Mouse (Mus musculus): ENCODE data around the gene AC131692.1.
"Not testable (repeated sequence)": the region's sequence is repeated elsewhere in the genome, so short reads cannot be mapped to it uniquely, and the experiment has no call there.

AC131692.1 gene

DNA sequence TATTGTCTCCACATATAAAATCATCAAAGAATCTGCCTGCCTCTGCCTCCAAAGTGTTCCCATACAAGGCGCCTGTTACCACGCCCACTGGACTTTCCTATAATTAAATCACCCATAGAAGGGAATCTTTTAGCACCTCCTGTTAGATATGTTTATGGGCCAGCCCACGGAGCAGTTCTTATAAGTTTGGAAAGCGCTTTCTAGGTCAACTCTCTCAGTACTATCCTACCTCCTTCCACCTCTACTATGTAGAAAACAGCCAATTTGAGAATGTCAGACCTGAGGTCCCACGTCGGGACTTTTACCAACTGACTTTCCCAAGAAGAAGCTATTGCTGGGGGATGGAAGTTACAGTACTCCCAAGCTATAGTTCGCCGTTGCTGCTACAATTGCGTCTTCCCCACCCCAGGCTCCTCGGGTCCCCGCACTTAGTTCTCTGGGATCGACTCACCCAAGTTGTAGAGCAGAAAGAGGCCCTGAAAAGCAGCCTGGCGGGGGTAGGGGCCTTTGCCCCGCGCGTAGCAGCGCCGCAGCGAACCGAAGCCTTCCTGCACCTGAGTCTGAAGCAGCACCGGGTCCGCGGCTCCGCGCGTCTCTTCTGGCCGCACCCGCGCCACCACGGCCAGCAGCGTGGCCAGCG lies 23.2 kb downstream of the AC131692.1 start:
- DNase-seq (ENCODE audit: low spot score) = no peak

DNA sequence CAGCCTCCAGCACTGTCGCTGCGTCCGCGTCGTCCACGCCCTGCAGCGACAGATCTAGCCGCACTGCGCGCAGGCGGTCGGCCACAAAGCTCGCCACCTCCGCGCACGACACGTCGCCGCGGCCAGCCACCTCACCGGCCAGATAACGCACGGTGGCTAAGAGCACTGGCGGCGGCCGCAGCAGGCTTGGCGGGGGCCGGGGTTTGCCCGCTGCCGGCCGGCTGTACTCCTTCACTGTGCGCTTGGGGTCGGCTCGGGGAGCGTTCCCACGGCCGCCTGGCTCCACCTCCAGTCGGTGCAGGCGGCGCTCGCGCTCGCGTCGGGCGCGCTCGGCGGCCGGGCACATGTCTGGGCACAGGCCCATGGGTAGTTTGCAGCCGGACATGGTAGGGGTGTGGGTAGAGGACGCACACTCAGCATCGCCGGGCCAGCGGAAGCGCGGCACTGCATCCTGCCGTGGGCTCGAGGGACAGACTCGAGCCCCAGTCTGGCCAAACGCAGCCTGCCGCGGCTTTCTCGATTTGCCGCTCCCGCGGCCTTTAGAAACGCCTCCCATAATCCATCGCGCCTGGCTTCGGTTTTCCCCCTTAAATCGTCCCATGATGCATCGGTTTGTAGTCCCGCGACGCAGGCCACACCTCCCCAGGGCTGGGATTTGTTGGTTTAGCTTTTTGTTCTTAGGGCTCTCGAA lies 23.9 kb downstream of the AC131692.1 start, which contains the start of gene Sac3d1:
Gene Sac3d1 (minus strand): TSS at position 665 of the 691 bp plus-strand sequence.
- DNase-seq (ENCODE audit: low spot score) = peak; percentile 95

DNA sequence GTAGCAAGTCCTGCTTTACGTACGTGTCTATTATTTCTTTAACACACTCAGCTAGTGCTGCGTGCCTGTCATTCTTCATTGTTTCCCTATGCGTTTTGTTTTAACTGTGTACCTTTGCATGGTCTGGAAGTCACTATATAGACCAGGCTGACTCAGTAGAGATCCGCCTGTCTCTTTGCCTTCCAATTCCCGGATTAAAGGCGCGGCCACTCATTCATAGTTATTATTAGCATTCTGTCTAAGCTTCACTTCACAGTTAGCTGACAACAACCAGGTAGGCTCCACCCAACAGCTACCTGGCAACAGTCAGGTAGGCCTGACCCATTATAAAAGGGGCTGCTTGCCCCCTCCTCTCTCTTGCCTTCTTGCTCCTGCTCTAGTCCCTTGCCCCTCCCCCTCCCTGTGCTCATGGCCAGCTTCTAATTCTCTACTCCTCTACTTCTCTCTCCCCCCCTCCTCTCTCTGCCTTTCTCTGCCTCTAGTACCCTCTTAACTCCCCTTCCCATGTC lies 24.5 kb downstream of the AC131692.1 start:
- DNase-seq (ENCODE audit: low spot score) = no peak

DNA sequence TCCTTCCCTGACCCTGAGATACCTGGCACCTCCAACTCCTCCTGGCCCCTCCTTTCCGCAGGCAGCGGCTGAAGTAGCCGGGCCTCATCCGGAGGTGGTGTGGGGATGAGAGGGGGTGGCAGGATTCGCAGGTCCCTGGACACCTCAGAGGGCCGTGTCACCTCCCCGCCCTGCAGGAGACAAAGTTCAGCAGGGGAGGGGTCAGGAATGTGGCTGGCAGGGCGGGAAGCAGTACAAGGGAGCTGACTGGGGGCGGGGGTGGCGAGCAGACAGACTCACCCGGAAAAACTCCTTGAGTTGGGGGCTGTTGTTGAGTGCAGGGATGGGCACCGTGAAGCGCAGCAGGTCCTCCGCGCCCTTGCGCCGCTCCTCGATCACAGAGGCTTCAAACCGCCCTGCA lies 27.5 kb downstream of the AC131692.1 start:
- DNase-seq (ENCODE audit: low spot score) = peak; percentile 89

DNA sequence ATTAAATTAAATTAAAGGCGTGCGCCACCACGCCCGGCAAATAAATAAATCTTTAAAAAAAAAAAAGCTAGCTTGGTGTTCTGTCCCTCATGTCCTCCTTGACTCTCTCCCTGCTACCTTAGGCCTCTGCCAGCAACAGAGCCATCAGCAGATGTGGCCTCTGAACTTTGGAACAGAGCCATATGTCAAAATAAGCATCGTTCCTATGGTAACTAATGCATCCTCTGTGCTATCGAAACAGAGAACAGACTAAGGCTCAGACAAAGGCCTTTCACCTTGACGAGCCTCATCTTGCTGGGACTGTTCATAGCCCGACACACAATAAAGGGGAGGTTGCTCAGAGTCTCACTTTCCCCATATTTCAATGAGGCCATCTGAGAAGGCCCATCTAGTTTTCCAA lies 29.1 kb downstream of the AC131692.1 start:
- DNase-seq (ENCODE audit: low spot score) = peak; percentile 52

DNA sequence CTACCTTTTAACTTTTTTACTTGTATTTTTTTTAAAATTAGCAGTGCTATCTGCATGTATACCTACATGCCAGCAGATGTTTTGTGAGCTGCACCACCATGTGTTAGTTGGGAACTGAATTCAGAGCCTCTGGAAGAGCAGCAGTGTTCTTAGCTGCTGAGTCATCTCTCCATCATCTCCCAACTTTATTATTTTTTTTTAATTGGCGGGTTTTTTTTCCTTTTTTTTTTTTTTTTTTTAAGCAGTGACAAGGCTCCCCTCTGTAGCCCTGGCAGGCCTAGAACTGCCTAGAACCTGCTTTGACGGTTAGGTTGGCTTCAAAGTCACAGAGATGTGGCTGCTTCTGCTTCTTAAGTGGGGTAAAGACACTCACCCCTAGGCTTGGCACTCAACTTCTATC lies 30.7 kb downstream of the AC131692.1 start:
- DNase-seq (ENCODE audit: low spot score) = no peak

DNA sequence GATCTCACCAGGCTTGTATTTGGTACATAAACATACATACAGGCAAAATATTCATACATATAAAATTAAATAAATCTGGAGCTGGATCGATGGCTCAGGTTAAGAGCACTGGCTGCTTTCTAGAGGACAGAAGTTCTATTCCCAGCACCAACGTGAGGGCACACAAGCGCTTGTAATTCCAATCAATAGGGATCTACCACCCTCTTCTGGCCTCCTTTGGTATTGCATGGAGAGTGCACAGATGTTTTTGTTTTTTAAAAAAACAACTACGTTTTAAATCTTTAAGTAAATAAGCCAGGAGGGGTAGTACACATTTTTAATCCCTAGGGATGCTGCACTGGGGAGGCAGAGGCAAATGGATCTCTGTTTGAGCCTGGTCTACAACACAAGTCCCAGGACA lies 32.1 kb downstream of the AC131692.1 start:
- no peak for DNase-seq (ENCODE audit: low spot score)

DNA sequence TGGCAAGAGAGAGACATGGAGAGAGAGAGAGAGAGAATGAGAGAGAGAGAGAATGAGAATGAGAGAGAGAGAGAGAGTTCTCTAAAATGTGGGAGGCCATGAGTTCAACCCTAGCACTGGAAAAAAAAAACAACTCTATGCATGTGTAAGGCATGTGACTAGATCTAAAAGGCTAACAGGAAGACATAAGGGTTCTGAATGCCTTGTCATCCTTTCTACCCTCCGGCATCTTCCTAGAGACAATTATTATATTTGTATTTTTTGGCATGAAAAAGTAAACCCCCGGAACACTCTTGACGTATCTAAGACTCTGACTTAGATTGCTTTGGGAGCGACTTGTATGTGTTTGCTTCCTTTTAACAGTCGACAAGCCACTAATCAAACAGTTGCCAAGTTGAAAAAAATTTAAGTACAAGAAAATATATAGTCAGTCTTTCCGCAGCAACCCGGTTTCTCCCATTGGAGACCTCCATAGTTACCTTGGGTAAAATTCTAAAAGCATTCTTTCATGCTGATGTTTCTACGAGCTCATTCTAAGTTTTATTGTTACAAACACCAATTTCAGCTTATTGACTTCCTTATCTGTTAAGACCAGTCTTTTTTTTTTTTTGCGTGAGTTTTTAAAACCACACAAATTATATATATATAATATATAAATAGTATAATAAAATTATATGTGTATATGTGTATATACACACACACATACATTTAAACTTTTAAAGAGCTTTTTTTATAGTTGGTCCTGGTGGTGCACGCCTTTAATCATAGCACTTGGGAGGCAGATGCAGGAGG lies 32.8 kb downstream of the AC131692.1 start:
- DNase-seq (ENCODE audit: low spot score) = no peak

DNA sequence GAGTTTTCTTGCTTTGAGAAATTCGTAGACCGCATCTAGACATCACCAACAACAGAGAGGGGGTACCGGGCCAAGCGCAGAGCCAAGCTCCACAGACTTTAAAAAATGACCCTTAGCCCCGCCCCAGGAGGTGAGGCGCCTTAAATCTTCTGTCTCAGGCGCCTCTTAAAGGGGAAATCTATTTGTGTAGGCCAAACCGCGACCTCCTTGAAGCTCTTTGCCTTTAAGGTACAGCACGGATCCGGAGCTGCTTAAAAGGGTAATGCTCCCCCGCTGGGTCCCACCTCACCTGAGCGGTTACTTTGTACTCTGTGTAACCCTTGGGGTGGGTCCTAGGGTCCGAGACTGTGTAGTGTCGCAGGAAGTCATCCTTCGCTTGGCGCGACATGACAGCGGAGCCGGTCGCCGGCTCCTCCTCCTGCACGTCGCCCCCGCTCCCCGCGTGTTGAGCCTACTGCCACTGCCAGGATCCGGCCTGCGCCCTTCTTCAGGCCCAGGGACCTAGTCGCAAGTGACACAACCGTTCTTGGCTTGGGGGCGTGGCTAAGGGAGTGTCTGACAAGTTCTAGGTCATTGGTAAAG lies 33.6 kb downstream of the AC131692.1 start, which contains the start of gene Snx15:
Gene Snx15 (minus strand): TSS at position 545 of the 582 bp plus-strand sequence.
- peak; percentile 96 for DNase-seq (ENCODE audit: low spot score)

DNA sequence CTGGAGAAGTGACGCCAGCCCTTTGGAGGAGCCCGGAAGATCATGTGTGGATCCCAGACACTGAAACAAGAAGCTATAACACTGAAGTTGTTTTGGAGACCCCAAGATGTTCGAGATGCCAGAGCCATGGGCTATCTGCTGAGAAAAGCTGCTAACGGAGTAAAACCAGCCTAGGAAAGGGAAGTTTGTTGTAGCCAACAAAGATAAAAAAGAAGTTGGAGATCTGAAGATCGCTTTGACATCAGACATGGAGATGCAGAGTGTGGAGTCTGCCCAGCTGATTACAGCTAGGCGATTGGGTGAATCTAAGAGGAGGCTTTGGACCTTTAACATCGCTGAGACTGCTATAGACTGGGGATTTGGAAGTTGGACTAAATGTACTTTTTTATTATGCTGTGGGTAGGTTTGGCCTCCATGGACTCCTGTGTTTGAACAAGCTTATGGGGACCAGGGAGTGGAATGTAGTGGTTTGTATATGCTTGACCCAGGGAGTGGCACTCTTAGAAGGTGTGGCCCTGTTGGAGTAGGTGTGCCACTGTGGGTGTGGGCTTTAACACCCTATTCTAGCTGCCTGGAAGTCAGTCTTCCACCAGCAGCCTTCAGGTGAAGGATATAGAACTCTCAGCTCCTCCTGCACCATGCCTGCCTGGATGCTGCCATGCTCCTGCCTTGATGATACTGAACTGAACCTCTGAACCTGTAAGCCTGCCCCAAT lies 36.4 kb downstream of the AC131692.1 start:
- DNase-seq (ENCODE audit: low spot score) = not testable (repeated sequence)

DNA sequence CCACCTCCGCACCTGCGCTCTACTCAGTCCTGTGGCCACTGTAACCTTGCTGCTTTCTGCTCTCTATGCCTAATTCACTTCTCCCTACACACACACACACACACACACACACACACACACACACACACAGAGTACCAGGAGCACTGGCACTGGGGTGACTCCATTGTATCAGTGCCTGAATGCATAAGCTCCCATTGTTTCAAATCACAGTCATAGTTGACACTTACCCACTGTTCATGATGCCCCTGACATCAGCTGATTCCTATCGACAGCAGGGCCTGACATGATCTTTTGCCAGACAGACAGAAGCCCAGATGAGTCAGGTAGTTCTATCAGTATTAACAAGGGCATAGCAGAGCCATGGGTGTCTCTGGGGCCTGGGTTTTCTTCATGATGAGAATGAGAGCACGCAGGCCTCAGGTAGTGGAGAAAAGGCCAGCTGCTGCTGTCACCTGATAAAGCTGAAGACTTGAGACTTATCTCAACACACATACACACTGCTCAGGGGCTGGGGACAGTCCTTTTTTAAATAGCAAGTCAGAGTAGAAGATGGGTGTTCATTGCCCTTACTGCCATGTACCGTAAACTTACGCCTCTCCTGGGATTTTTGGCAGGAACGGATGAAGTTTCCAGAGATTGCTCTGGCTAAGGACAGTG lies 38.1 kb downstream of the AC131692.1 start:
- no peak for DNase-seq (ENCODE audit: low spot score)

DNA sequence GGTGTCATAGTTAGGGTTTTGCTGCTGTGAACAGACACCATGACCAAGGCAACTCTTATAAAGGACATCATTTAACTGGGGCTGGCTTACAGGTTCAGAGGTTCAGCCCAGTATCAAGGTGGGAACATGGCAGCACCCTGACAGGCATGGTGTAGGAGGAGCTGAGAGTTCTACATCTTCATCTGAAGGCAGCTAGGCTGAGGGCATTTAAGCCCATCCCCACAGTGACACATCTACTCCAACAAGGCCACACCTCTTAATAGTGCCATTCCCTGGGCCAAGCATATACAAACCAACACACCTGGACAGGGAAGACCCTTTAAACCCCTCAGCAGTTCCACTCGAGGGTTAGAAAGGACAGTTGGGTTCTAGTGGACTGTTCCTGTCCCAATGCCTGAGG lies 39.0 kb downstream of the AC131692.1 start:
- DNase-seq (ENCODE audit: low spot score) = not testable (repeated sequence)

DNA sequence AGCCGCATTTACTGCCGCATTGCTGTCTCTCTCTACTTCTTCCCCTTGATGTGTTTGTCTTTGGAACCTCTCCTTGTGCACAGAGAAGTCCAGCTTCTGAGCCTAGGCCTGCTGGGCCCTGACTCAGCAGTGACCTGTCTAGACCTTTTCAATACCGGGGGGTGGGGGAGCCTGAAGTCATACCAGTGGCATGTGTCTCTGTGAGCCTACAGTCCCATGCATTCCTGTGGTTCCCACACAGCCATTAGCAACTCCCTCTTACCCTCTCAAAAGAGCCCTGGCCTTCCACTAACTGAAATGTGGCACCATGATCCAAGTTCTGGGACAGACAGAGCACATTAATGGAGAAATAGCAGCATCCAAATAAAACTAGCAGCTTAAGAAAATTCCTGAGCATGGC lies 42.2 kb downstream of the AC131692.1 start:
- peak; percentile 42 for DNase-seq (ENCODE audit: low spot score)

DNA sequence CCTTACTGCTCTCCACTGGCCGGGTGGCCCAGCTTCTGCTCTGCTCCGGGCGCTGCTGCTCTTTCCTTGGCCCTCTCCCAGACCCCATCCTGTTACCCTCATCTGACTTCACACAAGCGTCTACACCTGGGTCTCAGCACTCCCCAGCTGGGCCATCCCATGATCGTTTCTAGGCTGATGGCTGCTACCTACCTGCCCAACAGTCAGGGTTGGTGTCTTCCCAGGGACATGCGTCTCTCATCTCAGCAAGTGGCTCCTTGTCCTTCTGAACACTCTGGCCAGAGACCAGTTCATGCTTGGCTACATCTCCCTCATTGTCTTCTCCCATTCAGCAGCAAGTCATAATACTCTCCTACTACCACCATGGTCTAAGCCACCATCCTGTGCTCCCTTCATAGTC lies 45.5 kb downstream of the AC131692.1 start:
- no peak for DNase-seq (ENCODE audit: low spot score)

DNA sequence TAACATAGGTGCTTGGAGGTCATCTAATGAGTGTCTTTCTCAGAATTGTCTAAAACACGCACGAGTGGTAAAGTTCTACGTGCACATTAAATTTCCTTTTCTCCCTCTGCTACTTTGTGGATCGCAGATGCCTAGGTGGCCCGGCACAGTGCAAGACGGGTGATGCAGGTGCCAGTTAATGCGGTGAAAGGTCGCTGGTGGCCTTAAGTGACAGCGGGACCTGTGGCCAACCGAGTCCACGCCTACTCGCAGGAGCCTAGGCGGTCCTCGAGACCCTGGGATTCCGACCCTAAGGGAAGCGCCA lies 46.1 kb downstream of the AC131692.1 start:
- no peak for DNase-seq (ENCODE audit: low spot score)

DNA sequence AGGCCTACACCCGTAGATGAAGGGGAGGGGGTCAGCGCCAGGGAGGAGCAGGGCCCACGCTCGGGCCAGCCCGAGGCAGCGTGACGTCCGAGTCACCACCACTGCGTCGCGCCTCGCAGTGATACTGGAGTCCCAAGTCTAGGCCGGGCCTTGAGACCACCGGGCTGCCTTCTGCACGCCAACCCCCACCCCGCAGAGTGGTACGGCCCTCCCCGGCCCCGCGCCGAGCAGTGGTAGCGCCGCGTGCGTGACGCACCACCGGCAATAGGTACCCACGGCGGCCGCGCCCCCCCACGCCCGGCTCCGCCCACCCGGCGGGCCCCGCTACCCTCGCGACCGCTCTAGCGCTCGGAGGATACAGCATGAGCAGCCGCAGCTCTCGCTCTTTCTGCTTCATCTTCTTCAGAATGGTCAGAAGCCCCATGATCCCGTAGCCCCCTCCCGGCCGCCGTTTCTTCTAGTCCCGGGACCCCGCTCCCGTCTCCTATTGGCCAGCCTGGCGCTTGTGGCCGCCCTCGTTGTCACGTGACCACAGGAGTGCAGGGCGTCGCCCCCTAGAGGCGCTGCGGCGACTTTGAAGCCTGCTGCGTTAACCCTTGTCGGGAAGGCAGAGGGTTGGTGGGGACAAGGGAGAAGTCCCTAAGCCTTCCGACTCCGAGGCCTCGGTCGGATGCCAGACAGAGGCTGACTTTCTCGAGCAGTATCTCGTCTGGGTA lies 46.6 kb downstream of the AC131692.1 start, which contains the start of gene Batf2:
Gene Batf2 (plus strand): TSS at position 306 of the 716 bp plus-strand sequence.
- peak; percentile 95 for DNase-seq (ENCODE audit: low spot score)

DNA sequence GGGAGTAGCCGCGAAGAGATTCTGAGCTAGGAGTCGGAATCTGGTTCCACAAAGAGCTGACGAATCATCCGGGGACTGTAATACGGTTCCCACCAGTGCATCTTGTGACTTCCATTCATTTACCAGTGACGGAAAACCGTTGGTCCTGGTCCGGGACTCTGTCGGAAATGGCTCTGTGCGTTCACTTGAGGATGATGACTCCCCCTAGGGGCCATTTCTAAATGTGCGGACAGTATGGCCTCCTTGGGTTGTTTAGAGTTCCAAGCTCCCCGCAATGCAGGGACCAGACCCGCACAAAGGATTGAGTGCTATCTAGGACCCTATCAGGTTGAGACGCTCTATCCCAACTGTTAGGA lies 47.2 kb downstream of the AC131692.1 start, which contains the start of gene Arl2:
Gene Arl2 (minus strand): TSS at position 155 of the 356 bp plus-strand sequence.
- DNase-seq (ENCODE audit: low spot score) = peak; percentile 88

DNA sequence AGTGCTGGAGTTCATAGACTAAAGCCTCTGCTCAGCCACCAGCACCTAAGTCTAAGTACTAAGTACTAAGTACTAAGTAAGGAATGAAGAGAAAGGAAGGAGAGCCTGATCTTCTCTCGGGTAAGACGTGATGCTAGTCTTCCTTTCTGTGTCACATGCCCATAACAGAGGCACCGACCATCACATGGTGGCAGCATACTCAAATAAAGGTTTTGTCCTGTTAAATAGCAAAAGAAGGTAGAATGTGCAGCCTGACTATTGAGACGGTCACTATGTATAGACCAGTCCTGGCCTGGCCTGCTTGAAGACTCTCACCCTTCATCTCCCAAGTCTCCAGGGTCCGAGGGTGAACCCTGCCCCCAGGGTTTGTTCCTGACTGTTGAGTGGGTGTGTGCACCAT lies 50.6 kb downstream of the AC131692.1 start:
- no peak for DNase-seq (ENCODE audit: low spot score)
